Mouse (Mus musculus) neural tube, embryonic 12.5 days (tissue): ENCODE data around the gene Rufy4. TPM values are rescaled to one million over a fixed set of nuclear protein-coding genes. Genes with fewer than 3 reads are reported as not detected.

ENCODE experiments used
- ATAC-seq: fragments of 200-750 bp; cut with Nextera tagmentation; 2 replicates; pipeline ENCODE4 v1.8.0; 2017; ENCODE audit warnings: low read depth, mild to moderate bottlenecking, moderate TSS enrichment, moderate library complexity; ENCODE audit not compliant: low FRiP score
- H3K27ac ChIP-seq: fragments of 300-500 bp; sonication (generic); 2 replicates; pipeline ENCODE4 v1.5.1; 2016
- H3K27me3 ChIP-seq: fragments of 300-500 bp; sonication (generic); replicated peaks from 2 replicates; pipeline ENCODE4 v1.6.1; 2016; ENCODE audit warnings: mild to moderate bottlenecking
- H3K36me3 ChIP-seq: fragments of 300-500 bp; sonication (generic); 2 replicates; pipeline ENCODE4 v1.6.1; 2016; ENCODE audit warnings: mild to moderate bottlenecking
- H3K4me1 ChIP-seq: fragments of 300-500 bp; sonication (generic); 2 replicates; pipeline ENCODE4 v1.6.1; 2016
- H3K4me2 ChIP-seq: fragments of 300-500 bp; sonication (generic); replicated peaks from 2 replicates; pipeline ENCODE4 v1.6.1; 2016; ENCODE audit warnings: mild to moderate bottlenecking
- H3K4me3 ChIP-seq: fragments of 300-500 bp; sonication (generic); 2 replicates; pipeline ENCODE4 v1.5.1; 2016
- H3K9ac ChIP-seq: fragments of 300-500 bp; sonication (generic); 2 replicates; pipeline ENCODE4 v1.6.1; 2016; ENCODE audit warnings: mild to moderate bottlenecking
- H3K9me3 ChIP-seq: fragments of 300-500 bp; sonication (generic); 2 replicates; pipeline ENCODE4 v1.6.1; 2016; ENCODE audit warnings: mild to moderate bottlenecking
- WGBS: fragments of 180-500 bp; shearing (Covaris S2); methylation state at CpG from one replicate; pipeline ENCODE4 v1.1.7; 2016; 5-methylcytosine and 5-hydroxymethylcytosine counted together
- polyA plus RNA-seq: library from polyadenylated mRNA; unstranded; fragments of >200 nt; fragmentation: Nextera tagmentation; extraction: Ambion mirVana; gene quantifications from 2 replicates; pipeline ENCODE4 v1.2.1, GENCODE M21; 2016

The Rufy4 gene
- polyA plus RNA-seq, 1 experiment from 2014 or later: 0.51 TPM

- Histone ChIP-seq H3K4me3 (no peak overlapping the region), H3K27me3 (no peaks in the 10 kb centered on the region), H3K27ac (no peak overlapping the region), H3K9ac (no peak overlapping the region), H3K4me1 (no peaks in the 10 kb centered on the region), H3K9me3 (no peaks in the 10 kb centered on the region), H3K4me2 (no peak overlapping the region), H3K36me3 (no peaks in the 10 kb centered on the region)
- WGBS: 75% methylated on average over 2 of the region's 2 CpGs
- no peak for ATAC-seq
Observed at GRCm38 (mm10) chr1:74160036-74160435, 34.7 kb downstream of the Rufy4 start.

GRCm38 (mm10) chr1:74167136-74167535, 41.8 kb downstream of the Rufy4 start:
- no peaks in the 10 kb centered on the region for H3K27me3 ChIP-seq
- H3K4me3 ChIP-seq: no peak overlapping the region
- no peaks in the 10 kb centered on the region for H3K4me1 ChIP-seq
- H3K4me2 ChIP-seq: no peak overlapping the region
- 84% methylated on average over 5 of the region's 5 CpGs for WGBS
- ATAC-seq: no peak
- no peaks in the 10 kb centered on the region for H3K36me3 ChIP-seq
- H3K9me3 ChIP-seq: no peaks in the 10 kb centered on the region
- no peak overlapping the region for H3K27ac ChIP-seq
- H3K9ac ChIP-seq: no peak overlapping the region

DNA sequence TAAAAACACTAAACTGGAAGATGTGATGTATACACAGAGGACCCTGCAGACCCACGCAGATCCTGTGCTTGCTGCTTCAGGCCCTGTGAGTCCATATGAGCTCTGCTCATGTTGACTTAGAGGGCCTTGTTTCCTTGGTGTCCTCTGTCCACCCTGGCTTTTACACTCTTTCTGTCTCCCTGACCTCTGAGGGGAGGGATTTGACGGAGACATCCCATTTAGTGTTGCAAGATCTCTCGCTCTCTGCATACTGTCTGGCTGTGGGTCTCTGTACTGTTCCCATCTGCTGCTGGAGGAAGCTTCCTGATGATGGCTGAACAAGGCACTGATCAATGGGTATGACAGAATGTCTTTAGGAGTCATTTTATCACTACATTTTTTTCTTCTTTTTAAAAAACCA, 44.4 kb downstream of the Rufy4 start:
- WGBS: 92% methylated on average over 3 of the region's 3 CpGs
- no peak overlapping the region for H3K27ac ChIP-seq
- H3K36me3 ChIP-seq: no peaks in the 10 kb centered on the region
- ATAC-seq: no peak
- H3K4me2 ChIP-seq: no peak overlapping the region
- H3K4me3 ChIP-seq: no peak overlapping the region
- no peaks in the 10 kb centered on the region for H3K4me1 ChIP-seq
- no peaks in the 10 kb centered on the region for H3K27me3 ChIP-seq
- no peaks in the 10 kb centered on the region for H3K9me3 ChIP-seq
- H3K9ac ChIP-seq: no peak overlapping the region

- Histone ChIP-seq H3K9me3 (no peaks in the 10 kb centered on the region), H3K4me3 (no peak overlapping the region), H3K27me3 (no peaks in the 10 kb centered on the region), H3K36me3 (no peaks in the 10 kb centered on the region), H3K9ac (no peak overlapping the region), H3K4me2 (no peak overlapping the region), H3K4me1 (no peaks in the 10 kb centered on the region), H3K27ac (no peak overlapping the region)
- 91% methylated on average over 3 of the region's 3 CpGs for WGBS
- ATAC-seq: no peak
Observed at GRCm38 (mm10) chr1:74172722-74173121, 47.4 kb downstream of the Rufy4 start.

DNA sequence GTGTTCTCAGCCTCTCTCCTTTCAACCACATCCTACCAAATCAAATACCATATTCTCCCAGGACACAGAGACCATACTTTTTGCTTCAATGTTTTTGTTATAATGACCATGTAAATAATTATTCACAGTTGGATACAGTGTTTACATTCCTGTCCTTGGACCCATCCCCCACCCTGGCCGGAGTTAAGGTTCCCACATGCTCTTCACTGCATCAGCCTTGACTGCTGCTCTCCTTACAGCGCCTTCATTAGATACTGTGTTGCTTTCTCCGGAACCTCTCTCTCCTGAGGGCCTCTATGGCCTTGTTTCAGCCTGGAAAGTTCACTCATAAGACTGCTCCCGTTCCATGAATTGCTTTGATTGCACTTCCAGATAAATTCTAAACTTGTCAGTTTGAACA, 50.4 kb downstream of the Rufy4 start:
- Histone ChIP-seq H3K4me1 (no peaks in the 10 kb centered on the region), H3K36me3 (no peaks in the 10 kb centered on the region), H3K27me3 (no peaks in the 10 kb centered on the region), H3K27ac (no peak overlapping the region), H3K9me3 (no peaks in the 10 kb centered on the region), H3K4me3 (no peak overlapping the region), H3K4me2 (no peak overlapping the region), H3K9ac (no peak overlapping the region)
- ATAC-seq: no peak
- WGBS: 88% methylated on average over 4 of the region's 4 CpGs

DNA sequence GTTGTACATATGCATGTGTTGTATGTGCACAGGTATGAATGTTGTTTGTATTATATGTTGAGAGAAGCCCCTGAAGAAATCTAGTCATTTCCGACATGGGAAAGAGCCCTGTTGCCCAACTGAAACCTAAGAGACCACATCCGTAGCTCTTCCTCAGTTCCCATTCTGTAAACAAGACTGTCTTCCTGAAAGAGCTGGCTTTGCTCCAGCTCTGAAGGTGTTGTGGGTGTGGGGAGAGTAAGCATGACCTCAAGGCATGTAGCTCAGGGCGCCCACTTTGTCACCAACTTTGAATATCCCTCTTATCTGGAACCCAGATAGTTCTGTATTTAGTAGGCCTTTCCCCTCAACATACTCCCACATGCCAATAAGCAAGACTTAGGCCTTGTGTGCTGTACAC, 53.3 kb downstream of the Rufy4 start:
- Histone ChIP-seq H3K4me2 (no peak overlapping the region), H3K9ac (no peak overlapping the region), H3K27ac (no peak overlapping the region), H3K36me3 (no peaks in the 10 kb centered on the region), H3K4me3 (no peak overlapping the region), H3K4me1 (no peaks in the 10 kb centered on the region), H3K9me3 (no peaks in the 10 kb centered on the region), H3K27me3 (no peaks in the 10 kb centered on the region)
- no peak for ATAC-seq
- WGBS: 90% methylated on average over 3 of the region's 3 CpGs

- Histone ChIP-seq H3K36me3 (no peaks in the 10 kb centered on the region), H3K9ac (no peak overlapping the region), H3K27ac (no peak overlapping the region), H3K4me3 (no peak overlapping the region), H3K27me3 (no peaks in the 10 kb centered on the region), H3K4me2 (no peak overlapping the region), H3K9me3 (no peaks in the 10 kb centered on the region), H3K4me1 (no peaks in the 10 kb centered on the region)
- 59% methylated on average over 9 of the region's 9 CpGs for WGBS
- no peak for ATAC-seq
Observed at GRCm38 (mm10) chr1:74179624-74180408, 54.5 kb downstream of the Rufy4 start.

DNA sequence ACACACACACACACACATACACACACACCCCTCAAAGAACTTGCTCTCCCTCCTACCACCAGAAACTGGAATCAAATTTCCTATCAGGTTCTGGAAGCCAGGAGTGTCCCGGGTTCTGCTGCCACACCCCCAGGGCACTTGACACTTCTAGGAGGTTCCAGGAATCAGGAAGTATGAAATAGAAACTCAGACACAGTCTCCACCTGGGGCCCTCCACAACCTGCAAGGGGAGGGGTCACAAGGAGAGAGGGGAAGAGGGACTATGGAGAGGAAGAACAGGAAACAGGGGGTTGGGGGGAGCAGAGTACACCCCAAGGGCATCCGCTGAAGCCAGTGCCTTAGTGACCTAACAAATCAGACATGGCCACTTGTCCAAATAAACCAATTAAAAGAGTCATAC, 56.1 kb downstream of the Rufy4 start:
- H3K36me3 ChIP-seq: no peaks in the 10 kb centered on the region
- H3K27me3 ChIP-seq: no peaks in the 10 kb centered on the region
- no peaks in the 10 kb centered on the region for H3K9me3 ChIP-seq
- whole genome bisulfite sequencing: 74% methylated on average over 2 of the region's 2 CpGs
- H3K27ac ChIP-seq: no peak overlapping the region
- no peak overlapping the region for H3K4me3 ChIP-seq
- no peak for ATAC-seq
- no peaks in the 10 kb centered on the region for H3K4me1 ChIP-seq
- H3K9ac ChIP-seq: no peak overlapping the region
- H3K4me2 ChIP-seq: no peak overlapping the region

DNA sequence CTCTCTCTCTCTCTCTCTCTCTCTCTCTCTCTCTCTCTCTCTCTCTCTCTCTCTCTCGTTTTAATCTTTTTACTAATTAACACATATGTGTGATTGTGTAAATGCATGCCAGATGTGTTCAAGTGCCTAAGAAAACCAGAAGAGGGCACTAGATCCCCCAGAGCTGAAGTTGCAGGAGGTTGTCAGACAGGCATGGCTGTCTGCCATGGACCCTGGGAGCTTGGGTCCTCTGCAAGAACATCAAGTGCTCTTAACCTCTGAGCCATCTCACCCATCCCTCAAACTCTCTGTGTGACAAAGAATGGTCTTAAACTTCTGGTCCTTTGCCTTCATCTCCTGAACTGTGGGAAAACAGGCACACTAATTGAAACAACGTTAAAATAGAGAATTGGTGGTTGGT, 57.7 kb downstream of the Rufy4 start:
- ATAC-seq: no peak
- H3K27ac ChIP-seq: no peak overlapping the region
- 67% methylated on average over 2 of the region's 2 CpGs for WGBS

DNA sequence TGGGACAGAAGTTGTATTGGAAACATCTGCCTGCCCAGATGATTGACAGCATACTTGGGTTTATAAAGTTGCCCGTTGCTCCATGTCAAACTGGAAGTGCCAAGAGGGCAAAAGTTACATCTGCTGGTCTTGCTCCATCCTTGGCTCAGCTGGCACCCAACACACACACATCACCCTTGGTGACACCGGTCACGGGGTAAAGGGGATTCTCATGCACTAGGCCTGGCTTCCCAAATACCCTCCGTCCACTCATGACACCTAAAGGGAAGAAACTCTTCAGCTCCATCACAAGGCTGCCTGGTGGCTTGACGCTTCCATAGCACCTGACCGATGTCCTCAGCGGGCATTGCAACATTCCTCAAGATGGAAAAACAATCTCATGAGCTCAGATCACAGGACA, 65.1 kb downstream of the Rufy4 start:
- H3K27ac ChIP-seq: no peak overlapping the region

More for the DNA sequence above, 57.7 kb downstream of the Rufy4 start:
- H3K4me2 ChIP-seq: no peak overlapping the region
- H3K27me3 ChIP-seq: no peaks in the 10 kb centered on the region
- no peak overlapping the region for H3K9ac ChIP-seq
- no peak overlapping the region for H3K4me3 ChIP-seq
- H3K36me3 ChIP-seq: no peaks in the 10 kb centered on the region
- H3K9me3 ChIP-seq: no peaks in the 10 kb centered on the region
- no peaks in the 10 kb centered on the region for H3K4me1 ChIP-seq

DNA sequence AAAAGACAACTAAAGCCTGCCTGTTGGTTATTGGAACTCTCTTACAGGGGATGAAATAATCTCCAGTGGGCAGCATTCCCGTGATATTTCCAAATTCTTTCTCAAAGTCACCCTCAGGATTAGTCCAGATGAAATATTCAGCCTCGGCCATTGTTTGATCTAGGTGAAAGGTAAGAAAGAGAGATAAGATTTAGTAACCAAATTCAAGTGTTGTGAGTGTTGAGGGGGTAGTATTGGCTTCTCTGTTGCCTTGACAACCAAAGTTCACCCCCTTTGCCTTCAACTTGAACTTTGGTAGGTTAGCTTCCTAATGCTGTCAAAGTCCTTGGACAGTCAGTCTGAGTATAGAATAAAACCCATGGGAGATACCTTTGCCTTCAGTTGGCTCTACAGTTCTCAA, 67.4 kb downstream of the Rufy4 start:
- Histone ChIP-seq H3K27me3 (no peaks in the 10 kb centered on the region), H3K4me1 (no peaks in the 10 kb centered on the region), H3K9me3 (no peaks in the 10 kb centered on the region), H3K27ac (no peak overlapping the region), H3K9ac (no peak overlapping the region), H3K4me2 (no peak overlapping the region), H3K4me3 (no peak overlapping the region), H3K36me3 (no peaks in the 10 kb centered on the region)
- ATAC-seq: no peak
- 87% methylated on average over 2 of the region's 2 CpGs for WGBS

More for the DNA sequence above, 65.1 kb downstream of the Rufy4 start:
- H3K27me3 ChIP-seq: no peaks in the 10 kb centered on the region
- H3K4me2 ChIP-seq: no peak overlapping the region
- no peaks in the 10 kb centered on the region for H3K4me1 ChIP-seq
- no peaks in the 10 kb centered on the region for H3K9me3 ChIP-seq
- 94% methylated on average over 7 of the region's 7 CpGs for WGBS
- no peak for ATAC-seq
- H3K9ac ChIP-seq: no peak overlapping the region
- no peaks in the 10 kb centered on the region for H3K36me3 ChIP-seq
- H3K4me3 ChIP-seq: no peak overlapping the region

GRCm38 (mm10) chr1:74194445-74194844, 69.1 kb downstream of the Rufy4 start, which contains the start of gene Cxcr1:
Cxcr1 (minus strand) TSS chr1:74194631.
- Histone ChIP-seq H3K36me3 (no peaks in the 10 kb centered on the region), H3K9ac (no peak within 1 kb of the TSS), H3K4me1 (0 out of 2 replicates have a peak, but pooled peaks cover 4% of the 10 kb centered on the region), H3K4me3 (no peak within 1 kb of the TSS), H3K27me3 (no peaks in the 10 kb centered on the region), H3K9me3 (no peaks in the 10 kb centered on the region), H3K4me2 (no peak within 1 kb of the TSS), H3K27ac (no peak within 1 kb of the TSS)
- 68% methylated on average over 8 of the region's 8 CpGs for WGBS
- no peak for ATAC-seq

GRCm38 (mm10) chr1:74195961-74196360, 70.6 kb downstream of the Rufy4 start:
- WGBS: 59% methylated on average over 7 of the region's 7 CpGs
- ATAC-seq: no peak
- Histone ChIP-seq H3K4me3 (no peak overlapping the region), H3K9me3 (no peaks in the 10 kb centered on the region), H3K4me1 (0 out of 2 replicates have a peak, but pooled peaks cover 4% of the 10 kb centered on the region), H3K36me3 (no peaks in the 10 kb centered on the region), H3K4me2 (no peak overlapping the region), H3K9ac (no peak overlapping the region), H3K27me3 (no peaks in the 10 kb centered on the region), H3K27ac (no peak overlapping the region)
